Comparison of ENCODE assay signal across 1 mouse cellular context in the genomic region with DNA sequence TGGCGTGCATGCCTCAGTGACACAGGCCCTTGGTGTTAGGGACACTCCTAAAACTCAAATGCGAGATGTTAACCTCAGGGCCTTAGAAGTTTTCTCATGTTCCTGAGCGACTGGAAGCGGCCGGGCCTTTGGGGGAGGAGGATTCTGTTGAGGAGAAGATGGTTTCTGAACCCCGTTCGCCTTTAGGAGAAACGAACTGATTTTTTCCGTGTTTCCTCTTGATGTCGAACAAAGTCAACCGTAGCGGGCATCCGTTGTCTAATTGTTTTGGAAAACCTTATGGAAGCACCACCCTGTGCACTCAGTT.
TF ChIP-seq lines count a peak whose summit lies in the region.

No protein-coding gene starts in this region.

TF ChIP-seq in CH12.LX, 34 proteins besides CTCF, POLR2A, EP300 and RAD21 (continued from another document):
- no peak for TF ChIP-seq MAZ (IDR thresholded peaks at IDR 0.05; ENCODE audit: low read depth, low read length)
- TF ChIP-seq PAX5 (IDR thresholded peaks at IDR 0.05; ENCODE audit: low read length) = no peak
- TF ChIP-seq USF2 (conservative IDR thresholded peaks at IDR 0.05; ENCODE audit: low read depth, low read length) = no peak
- no peak for TF ChIP-seq HCFC1 (IDR thresholded peaks at IDR 0.05; ENCODE audit: low read depth, low read length)
- TF ChIP-seq IRF4 (IDR thresholded peaks at IDR 0.05; ENCODE audit: low read depth, low read length) = no peak
- no peak for TF ChIP-seq ZMIZ1 (IDR thresholded peaks at IDR 0.05; ENCODE audit: low read depth, low read length)
- TF ChIP-seq MEF2A (IDR thresholded peaks at IDR 0.05; ENCODE audit: borderline replicate concordance, low read depth, low read length) = no peak
- TF ChIP-seq BHLHE40 (IDR thresholded peaks at IDR 0.05; ENCODE audit: low read depth, low read length) = no peak
- TF ChIP-seq MAX (IDR thresholded peaks at IDR 0.05; ENCODE audit: low read length) = no peak
- TF ChIP-seq ZNF384 (IDR thresholded peaks at IDR 0.05; ENCODE audit: low read depth, low read length) = no peak
- no peak for TF ChIP-seq TBP (conservative IDR thresholded peaks at IDR 0.05; ENCODE audit: low read depth, low read length)
